Mouse (Mus musculus): Measurements from ENCODE around the gene Nt5dc2. TPM values are rescaled to one million over a fixed set of nuclear protein-coding genes. Genes with fewer than 3 reads are reported as not detected.

Gene Nt5dc2
- polyA plus RNA-seq, 1 experiment from 2014 or later: 558 TPM

GRCm38 (mm10) chr14:31181512-31181911 is 50.7 kb downstream of the Nt5dc2 start:
- WGBS: 89% methylated on average over 4 of the region's 4 CpGs
- no peak for DNase-seq (ENCODE audit: extremely low spot score, low spot score)
- peaks cover 100% of the 10 kb centered on the region for H3K36me3 ChIP-seq (replicated peaks)
- no peaks in the 10 kb centered on the region for H3K27me3 ChIP-seq (ENCODE audit: poor library complexity, severe bottlenecking)
- no peaks in the 10 kb centered on the region for H3K9me3 ChIP-seq
- H3K4me3 ChIP-seq: no peak overlapping the region
- no peaks in the 10 kb centered on the region for H3K4me1 ChIP-seq
- no peak overlapping the region for H3K27ac ChIP-seq

- Histone ChIP-seq H3K36me3 (replicated peaks) (peaks cover 100% of the 10 kb centered on the region), H3K27ac (no peak overlapping the region), H3K4me3 (no peak overlapping the region), H3K4me1 (no peaks in the 10 kb centered on the region), H3K9me3 (no peaks in the 10 kb centered on the region), H3K27me3 (ENCODE audit: poor library complexity, severe bottlenecking) (no peaks in the 10 kb centered on the region)
- no peak for DNase-seq (ENCODE audit: extremely low spot score, low spot score)
- 90% methylated on average over 2 of the region's 2 CpGs for WGBS
Observed at GRCm38 (mm10) chr14:31182786-31183290, 52.0 kb downstream of the Nt5dc2 start.

GRCm38 (mm10) chr14:31183541-31183940 is 52.7 kb downstream of the Nt5dc2 start:
- H3K36me3 ChIP-seq (replicated peaks): peaks cover 100% of the 10 kb centered on the region
- H3K9me3 ChIP-seq: no peaks in the 10 kb centered on the region
- no peak overlapping the region for H3K4me3 ChIP-seq
- 90% methylated on average over 5 of the region's 5 CpGs for WGBS
- no peak overlapping the region for H3K27ac ChIP-seq
- no peaks in the 10 kb centered on the region for H3K27me3 ChIP-seq (ENCODE audit: poor library complexity, severe bottlenecking)
- no peak for DNase-seq (ENCODE audit: extremely low spot score, low spot score)
- 0 out of 2 replicates have a peak, but pooled peaks cover under 1% of the 10 kb centered on the region for H3K4me1 ChIP-seq

- peaks cover 100% of the 10 kb centered on the region for H3K36me3 ChIP-seq (replicated peaks)
- H3K4me3 ChIP-seq: no peak overlapping the region
- no peak for DNase-seq (ENCODE audit: extremely low spot score, low spot score)
Observed at GRCm38 (mm10) chr14:31184195-31184594, 53.3 kb downstream of the Nt5dc2 start.

GRCm38 (mm10) chr14:31186656-31187055 is 55.8 kb downstream of the Nt5dc2 start:
- H3K27ac ChIP-seq: no peak overlapping the region
- H3K36me3 ChIP-seq (replicated peaks): peaks cover 100% of the 10 kb centered on the region
- peaks cover 11% of the 10 kb centered on the region; the same call in 1 of the 2 replicates for H3K4me1 ChIP-seq
- no peaks in the 10 kb centered on the region for H3K9me3 ChIP-seq
- H3K27me3 ChIP-seq (ENCODE audit: poor library complexity, severe bottlenecking): no peaks in the 10 kb centered on the region
- 94% methylated on average over 4 of the region's 4 CpGs for whole genome bisulfite sequencing
- no peak for DNase-seq (ENCODE audit: extremely low spot score, low spot score)
- H3K4me3 ChIP-seq: no peak overlapping the region

More at GRCm38 (mm10) chr14:31184195-31184594, 53.3 kb downstream of the Nt5dc2 start:
- Histone ChIP-seq H3K9me3 (no peaks in the 10 kb centered on the region), H3K4me1 (0 out of 2 replicates have a peak, but pooled peaks cover 7% of the 10 kb centered on the region), H3K27ac (no peak overlapping the region), H3K27me3 (ENCODE audit: poor library complexity, severe bottlenecking) (no peaks in the 10 kb centered on the region)
- WGBS: 96% methylated on average over 12 of the region's 12 CpGs

Other genes starting within 250 kb of the Nt5dc2 start
- not detected in 2 replicates for gene Itih4, start 244.6 kb upstream of the Nt5dc2 start, polyA plus RNA-seq (2016; fragmentation: Nextera tagmentation; extraction: Ambion mirVana)
- gene Itih3, start 207.3 kb upstream of the Nt5dc2 start, polyA plus RNA-seq (2016; fragmentation: Nextera tagmentation; extraction: Ambion mirVana): 0.17 and 0.32 TPM in 2 replicates
- not detected in 2 replicates for gene Itih1, start 187.8 kb upstream of the Nt5dc2 start, polyA plus RNA-seq (2016; fragmentation: Nextera tagmentation; extraction: Ambion mirVana)
- 24.4 and 25.7 TPM in 2 replicates for gene Nek4, start 179.7 kb upstream of the Nt5dc2 start, polyA plus RNA-seq (2016; fragmentation: Nextera tagmentation; extraction: Ambion mirVana)
- gene Glt8d1, start 129.7 kb upstream of the Nt5dc2 start, polyA plus RNA-seq (2016; fragmentation: Nextera tagmentation; extraction: Ambion mirVana): 45.1 and 45.8 TPM in 2 replicates
- 261 and 264 TPM in 2 replicates for gene Spcs1, start 129.4 kb upstream of the Nt5dc2 start, polyA plus RNA-seq (2016; fragmentation: Nextera tagmentation; extraction: Ambion mirVana)
- 144 TPM in 2 replicates for gene Pbrm1, start 111.9 kb upstream of the Nt5dc2 start, polyA plus RNA-seq (2016; fragmentation: Nextera tagmentation; extraction: Ambion mirVana)
- gene Gnl3, start 111.9 kb upstream of the Nt5dc2 start, polyA plus RNA-seq (2016; fragmentation: Nextera tagmentation; extraction: Ambion mirVana): 133 and 152 TPM in 2 replicates
- 58.3 and 58.8 TPM in 2 replicates for gene Smim4, start 2.1 kb upstream of the Nt5dc2 start, polyA plus RNA-seq (2016; fragmentation: Nextera tagmentation; extraction: Ambion mirVana)
- gene Stab1, start 37.6 kb downstream of the Nt5dc2 start, polyA plus RNA-seq (2016; fragmentation: Nextera tagmentation; extraction: Ambion mirVana): 20.7 and 21.6 TPM in 2 replicates
- gene Tnnc1, start 77.3 kb downstream of the Nt5dc2 start, polyA plus RNA-seq (2016; fragmentation: Nextera tagmentation; extraction: Ambion mirVana): 0.67 and 0.84 TPM in 2 replicates
- 401 and 402 TPM in 2 replicates for gene Nisch, start 85.9 kb downstream of the Nt5dc2 start, polyA plus RNA-seq (2016; fragmentation: Nextera tagmentation; extraction: Ambion mirVana)
- 0.61 and 0.66 TPM in 2 replicates for gene Sema3g, start 86.8 kb downstream of the Nt5dc2 start, polyA plus RNA-seq (2016; fragmentation: Nextera tagmentation; extraction: Ambion mirVana)
- gene Phf7, start 120.3 kb downstream of the Nt5dc2 start, polyA plus RNA-seq (2016; fragmentation: Nextera tagmentation; extraction: Ambion mirVana): 14.0 and 16.4 TPM in 2 replicates
- 146 and 151 TPM in 2 replicates for gene Bap1, start 120.4 kb downstream of the Nt5dc2 start, polyA plus RNA-seq (2016; fragmentation: Nextera tagmentation; extraction: Ambion mirVana)
- 5.4 and 6.3 TPM in 2 replicates for gene Dnah1, start 192.8 kb downstream of the Nt5dc2 start, polyA plus RNA-seq (2016; fragmentation: Nextera tagmentation; extraction: Ambion mirVana)
- 28.7 and 29.2 TPM in 2 replicates for gene Capn7, start 205.6 kb downstream of the Nt5dc2 start, polyA plus RNA-seq (2016; fragmentation: Nextera tagmentation; extraction: Ambion mirVana)